Mouse (Mus musculus) frontal cortex, adult (tissue): ENCODE measurements at regions not wholly inside any gene's neighbourhood (a gene's known extent, or its start where the extent isn't known, plus 50 kb on each side); places are given as distances from the start of the nearest gene placed in this dataset.

Source experiments
- ATAC-seq: cut with Nextera tagmentation; 2 replicates; pipeline ENCODE4 v1.9.2; 2017; ENCODE audit warnings: mild to moderate bottlenecking, moderate library complexity, mixed read lengths; ENCODE audit not compliant: low TSS enrichment

DNA sequence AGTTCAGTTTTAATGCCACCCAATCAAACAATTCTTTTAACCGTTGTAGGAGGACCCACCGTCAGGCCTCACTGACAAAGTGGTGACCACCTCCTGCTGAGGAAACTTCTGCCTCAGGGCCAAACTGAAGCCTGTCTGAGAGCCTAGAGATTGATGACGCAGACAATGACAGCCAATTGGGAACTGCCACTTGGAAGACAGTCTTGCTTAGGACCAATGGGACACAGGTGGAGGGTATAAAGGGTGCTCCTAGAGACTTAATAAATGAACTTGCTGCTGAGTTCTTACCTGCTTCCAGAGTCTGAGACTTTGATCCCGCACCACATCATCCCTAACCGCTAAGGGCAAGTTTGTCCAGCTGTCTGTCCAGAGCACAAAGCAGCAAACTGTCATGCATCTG is 80.0 kb downstream of the Tbx4 start:
- no peak for ATAC-seq

DNA sequence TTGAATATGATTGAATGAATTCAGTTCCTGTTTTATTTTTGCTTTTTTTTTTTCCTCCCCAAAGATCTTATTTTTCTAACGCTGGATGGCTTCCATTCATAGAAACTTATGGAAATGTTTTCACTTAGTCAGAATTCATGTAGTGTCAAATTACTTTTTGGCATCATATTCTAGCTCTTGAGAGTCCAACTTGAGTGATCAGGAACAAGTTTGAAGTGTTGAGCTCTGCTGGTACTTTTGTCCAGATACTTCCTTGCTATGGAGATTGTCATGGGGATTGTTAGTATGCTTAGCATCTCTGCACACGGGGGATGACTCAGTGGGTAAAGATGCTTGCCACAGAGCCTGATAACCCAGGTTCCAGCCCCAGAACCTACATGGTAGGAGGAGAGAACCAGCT is 84.1 kb downstream of the Tbx4 start:
- no peak for ATAC-seq

DNA sequence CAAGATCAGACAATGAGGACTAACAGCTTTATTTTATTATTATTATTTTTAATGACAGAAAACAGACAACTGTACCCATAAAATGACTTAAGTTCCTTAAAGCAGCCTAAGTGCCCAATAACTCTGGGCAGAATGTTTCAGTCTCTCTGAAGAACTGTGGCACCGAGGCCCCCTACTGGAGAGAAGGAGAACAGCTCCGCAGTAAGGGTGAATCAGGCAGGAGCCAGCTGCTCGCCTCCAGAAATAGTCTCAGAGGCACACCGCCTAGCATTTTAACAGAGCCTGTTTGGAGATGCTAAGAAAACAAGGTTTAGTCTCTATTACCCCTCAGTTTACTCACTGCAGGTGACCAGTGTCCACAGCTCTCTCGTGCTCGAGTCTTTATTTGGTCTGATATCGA is 86.2 kb downstream of the Tbx4 start:
- peak; percentile 97 for ATAC-seq

GRCm38 (mm10) chr11:85973736-85974135 is 87.5 kb downstream of the Tbx4 start:
- ATAC-seq: no peak

- ATAC-seq: no peak
These were observed 90.6 kb downstream of the Tbx4 start for GRCm38 (mm10) chr11:85976693-85977434.

DNA sequence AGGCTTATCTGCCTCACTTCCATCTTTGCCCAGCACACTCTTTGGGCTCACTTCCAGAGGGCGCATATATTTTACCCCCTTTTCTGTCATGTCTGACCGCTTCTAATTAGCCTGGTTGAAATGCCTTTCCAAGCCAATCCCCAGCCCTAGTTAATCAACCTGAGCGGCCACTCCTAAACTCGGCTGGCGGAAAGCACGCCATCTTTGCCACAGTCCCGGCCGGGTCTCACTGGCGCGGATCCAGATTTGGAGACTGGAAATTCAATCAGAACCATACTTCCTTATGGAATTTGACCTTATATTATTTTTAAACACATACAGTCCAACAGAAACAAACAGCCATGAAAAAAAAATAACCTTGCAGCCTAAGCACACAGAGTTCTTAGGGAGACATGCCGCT is 94.2 kb downstream of the Tbx4 start:
- no peak for ATAC-seq

DNA sequence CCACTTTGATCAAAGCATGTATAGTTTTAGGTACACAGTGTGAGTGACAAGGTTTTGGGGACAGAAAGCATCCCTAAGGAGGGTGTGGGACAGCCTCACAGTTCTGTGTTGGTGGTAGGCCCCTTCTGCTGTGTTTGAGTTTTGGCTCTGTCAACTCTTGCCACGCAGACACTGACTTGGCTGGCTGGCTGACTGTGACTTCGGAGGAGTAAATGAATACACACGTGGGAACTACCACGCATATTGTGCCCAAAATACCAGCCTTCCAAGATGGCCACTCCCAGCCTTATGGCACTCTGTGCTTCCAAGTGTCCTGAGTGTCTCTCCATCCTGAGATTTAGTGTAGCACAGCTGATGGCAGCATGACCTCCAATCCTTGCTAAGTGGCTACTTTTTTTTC is 95.3 kb downstream of the Tbx4 start:
- ATAC-seq: peak; percentile 79

DNA sequence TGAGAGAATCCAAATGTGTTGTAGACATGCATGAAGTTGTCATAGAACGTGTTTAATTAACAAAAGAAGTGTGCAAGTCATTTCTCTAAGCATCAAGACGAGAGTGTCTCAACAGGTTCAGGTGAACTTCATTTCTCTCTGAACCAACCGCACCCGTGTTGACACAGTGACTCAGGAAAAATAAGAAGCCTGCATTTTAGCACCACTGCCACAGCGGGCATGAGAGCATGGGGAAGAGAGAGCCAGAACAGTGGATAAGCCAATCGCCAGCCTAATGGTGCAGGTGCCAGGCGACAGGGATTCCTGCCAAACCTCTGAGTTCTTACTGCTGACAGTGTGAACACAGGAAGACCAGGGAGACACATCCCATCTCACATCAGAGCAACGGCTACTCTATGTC is 100.1 kb downstream of the Tbx4 start:
- ATAC-seq: no peak

DNA sequence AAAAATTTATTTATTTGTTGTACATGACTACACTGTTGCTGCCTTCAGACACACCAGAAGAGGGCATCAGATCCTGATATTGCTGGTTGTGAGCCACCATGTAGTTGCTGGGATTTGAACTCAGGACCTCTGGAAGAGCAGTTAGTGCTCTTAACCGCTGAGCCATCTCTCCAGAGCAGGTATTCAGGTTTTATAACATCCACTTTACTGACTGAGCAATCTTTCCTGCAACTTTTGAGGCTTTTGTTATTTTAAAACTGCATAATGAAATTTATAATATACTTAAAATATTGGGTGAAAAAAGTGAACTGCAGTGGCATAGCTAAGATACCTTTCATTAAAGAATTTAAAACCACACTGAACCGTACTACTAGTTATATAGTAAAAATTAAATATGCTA is 101.0 kb downstream of the Tbx4 start:
- ATAC-seq: no peak

- no peak for ATAC-seq
These were observed 103.3 kb downstream of the Tbx4 start for GRCm38 (mm10) chr11:85989536-85989935.

DNA sequence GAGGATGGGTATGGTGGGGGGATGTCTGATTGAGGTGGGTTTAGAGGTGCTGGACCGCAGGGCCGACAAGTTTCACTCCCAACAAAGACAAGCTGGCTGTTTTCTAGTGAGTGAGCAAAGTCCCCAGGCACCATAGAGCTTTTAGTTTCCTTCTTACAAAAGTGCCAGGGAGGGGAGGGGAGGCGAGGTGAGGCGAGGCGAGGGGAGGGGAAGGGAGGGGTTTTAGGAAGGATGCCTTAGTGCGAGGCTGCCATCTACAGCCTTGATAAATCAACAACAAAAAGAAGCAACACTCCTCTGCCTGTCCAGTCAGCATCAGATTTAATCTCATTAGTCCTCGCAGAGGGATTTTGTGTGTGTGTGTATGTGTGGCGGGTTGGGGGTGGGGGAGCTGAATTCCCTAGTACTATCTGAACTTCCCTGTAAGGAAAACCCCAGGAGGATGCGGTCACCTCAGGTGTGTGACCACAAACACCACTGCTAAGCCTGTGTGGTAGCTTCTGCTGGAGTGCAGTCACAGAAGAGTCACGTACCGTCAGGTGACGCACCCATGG is 103.8 kb downstream of the Tbx4 start:
- ATAC-seq: no peak

DNA sequence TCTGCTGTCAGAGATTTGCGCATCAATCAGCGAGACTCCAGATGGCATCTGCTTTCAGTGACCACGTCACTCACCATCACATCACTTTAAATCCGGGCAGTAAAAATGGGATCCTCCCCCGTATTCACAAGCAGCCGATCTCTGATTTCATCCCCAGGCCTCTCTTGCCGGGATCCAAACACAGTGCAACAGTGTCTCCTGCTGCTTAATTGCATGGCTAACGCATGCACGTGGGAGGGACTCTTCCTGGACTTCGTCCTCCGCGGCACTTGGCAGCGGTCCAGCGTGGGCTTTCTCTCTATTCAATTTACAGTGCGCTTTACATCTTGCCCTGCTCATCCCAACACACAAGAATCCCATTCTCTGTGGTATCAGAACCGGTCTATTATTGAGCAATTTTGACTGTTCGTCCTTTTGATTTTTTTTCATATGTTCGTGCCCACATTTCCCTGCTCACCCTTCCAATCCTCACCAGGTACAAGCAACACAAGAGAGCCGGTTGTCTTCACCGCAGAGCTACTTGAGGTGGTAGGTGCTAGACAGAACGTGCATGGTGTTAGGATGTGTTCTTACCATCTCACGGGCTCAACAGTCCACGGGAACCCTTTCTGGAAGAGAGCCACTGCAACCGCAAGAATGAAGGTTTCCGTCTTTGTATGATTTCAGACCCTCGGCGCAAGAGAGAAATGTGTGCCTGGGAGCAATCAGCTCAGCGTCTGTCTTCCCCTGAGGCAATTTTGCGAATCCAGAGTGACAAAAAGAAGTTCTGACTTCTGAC is 109.3 kb downstream of the Tbx4 start:
- ATAC-seq: no peak

GRCm38 (mm10) chr11:85996686-85997085 is 110.5 kb downstream of the Tbx4 start:
- ATAC-seq: no peak

- no peak for ATAC-seq
These were observed 117.1 kb downstream of the Tbx4 start for GRCm38 (mm10) chr11:86003341-86003740.

GRCm38 (mm10) chr11:86005284-86005683 is 119.1 kb downstream of the Tbx4 start:
- no peak for ATAC-seq

DNA sequence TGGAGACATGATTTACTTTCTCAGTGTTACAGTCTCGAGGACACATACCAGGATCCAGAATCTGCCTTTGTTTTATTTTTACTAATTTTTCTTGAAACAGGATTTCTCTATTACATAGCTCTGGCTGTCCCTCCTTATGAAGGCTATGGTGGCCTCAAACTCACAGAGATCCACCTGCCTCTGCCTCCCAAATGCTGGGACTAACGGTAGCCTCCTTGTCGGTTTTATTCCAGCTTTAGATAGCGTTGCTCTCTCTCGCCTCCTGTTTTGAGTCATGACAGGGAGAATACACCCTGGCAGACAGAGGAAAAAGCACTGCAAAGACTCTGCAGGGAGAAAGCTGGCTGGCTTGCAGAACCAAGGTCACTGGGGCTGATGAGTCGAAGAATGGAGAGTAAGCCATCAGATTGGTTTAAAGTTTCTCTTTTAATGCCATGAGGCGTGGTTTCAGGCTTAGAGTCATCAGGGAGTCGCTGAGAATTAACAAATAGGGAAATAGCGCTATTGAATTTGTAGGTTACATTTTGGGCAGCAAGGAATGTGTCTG is 119.8 kb downstream of the Tbx4 start:
- ATAC-seq: no peak

DNA sequence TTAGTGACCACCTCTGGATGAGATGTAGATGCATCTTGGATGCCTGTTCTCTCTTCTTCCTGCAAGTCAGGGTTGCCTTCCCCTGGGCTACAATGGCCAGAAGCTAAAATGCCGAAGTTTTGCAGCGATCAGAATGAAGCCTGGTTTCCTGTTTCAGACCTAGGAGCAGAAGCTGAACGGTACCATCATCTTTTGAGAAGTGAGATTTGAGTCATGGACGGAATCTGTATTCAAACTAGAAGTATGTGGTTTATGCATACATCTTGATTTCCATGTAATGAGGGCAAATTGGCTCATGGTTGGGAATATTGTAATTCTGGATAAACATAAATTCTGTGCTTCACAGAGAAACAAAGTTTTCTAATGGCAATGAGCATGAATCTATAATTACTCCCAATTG is 120.6 kb downstream of the Tbx4 start:
- ATAC-seq: no peak
